Mouse (Mus musculus): Measurements from ENCODE around the gene Per3.

DNA sequence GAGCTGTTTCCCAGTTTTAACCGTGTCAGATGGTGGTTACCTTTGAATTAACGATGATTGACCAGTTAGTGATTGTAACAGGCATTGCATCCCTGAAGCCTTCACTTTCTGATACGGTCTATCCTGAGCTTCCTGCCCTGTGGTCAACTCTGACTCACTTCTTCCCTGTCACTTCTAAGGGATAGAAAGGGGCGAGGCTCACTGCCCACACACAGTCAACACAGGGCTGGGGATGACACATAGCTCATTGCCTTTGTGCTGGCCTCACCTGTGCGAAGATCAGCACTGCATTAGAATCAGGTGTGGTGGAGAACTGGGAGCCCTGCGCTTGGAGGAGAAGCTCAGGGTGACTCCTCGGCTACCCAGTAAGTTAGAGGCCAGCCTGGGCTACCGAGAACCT is 75.5 kb downstream of the Per3 start:
- TF ChIP-seq CTCF (IDR thresholded peaks at IDR 0.05; ENCODE audit: low read depth) (no peak), EP300 (IDR thresholded peaks at IDR 0.05; ENCODE audit: low read depth) (no peak)

All from liver, postnatal 0 days (tissue).